Mouse (Mus musculus): ENCODE measurements at regions not wholly inside any gene's neighbourhood (a gene's known extent, or its start where the extent isn't known, plus 50 kb on each side); places are given as distances from the start of the nearest gene placed in this dataset.

DNA sequence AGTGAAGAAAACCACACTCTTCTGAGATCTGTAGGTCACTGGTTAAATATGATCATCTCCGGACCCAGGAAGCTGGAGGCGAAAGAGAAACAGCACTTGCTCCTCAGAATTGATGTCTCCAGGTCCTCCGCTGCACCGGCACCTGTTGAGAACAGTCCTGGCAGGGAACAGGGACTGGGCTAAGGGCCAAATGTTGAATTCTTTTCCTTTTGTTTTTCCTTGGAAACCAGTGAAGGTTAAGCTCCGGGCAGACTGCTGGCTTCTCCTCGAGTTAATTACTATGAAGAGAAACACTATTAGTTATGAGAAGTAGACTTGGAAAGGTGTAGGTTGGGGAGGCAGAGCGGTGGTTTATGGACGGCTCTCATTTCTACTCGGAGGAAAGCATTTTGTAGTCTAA lies 242.7 kb downstream of the Rngtt start:
- peak; percentile 7 to 51 for DNase-seq (ENCODE audit: inconsistent age in 2 of 2, low spot score in 1 of 2)

DNA sequence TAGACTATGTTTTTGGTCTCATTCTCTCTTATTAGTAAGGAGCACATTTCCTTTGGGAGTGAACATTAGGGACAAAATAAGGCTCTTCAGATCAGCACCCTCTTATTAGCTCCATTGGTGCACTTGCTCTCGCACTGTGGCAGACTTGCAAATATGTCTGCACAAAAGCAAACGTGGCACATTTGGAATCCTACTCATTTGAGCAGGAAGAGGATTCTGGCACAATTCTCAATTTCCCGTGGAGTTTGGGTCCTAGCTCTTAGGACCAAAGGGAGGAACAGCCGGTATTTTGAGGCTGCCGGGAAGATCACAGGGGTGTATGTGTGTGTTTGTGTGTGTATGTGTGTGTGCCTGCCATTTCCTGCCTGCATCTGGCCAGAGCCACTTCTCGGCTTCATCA lies 244.5 kb downstream of the Rngtt start:
- DNase-seq (ENCODE audit: inconsistent age in 2 of 2, low spot score in 1 of 2) = no peak

DNA sequence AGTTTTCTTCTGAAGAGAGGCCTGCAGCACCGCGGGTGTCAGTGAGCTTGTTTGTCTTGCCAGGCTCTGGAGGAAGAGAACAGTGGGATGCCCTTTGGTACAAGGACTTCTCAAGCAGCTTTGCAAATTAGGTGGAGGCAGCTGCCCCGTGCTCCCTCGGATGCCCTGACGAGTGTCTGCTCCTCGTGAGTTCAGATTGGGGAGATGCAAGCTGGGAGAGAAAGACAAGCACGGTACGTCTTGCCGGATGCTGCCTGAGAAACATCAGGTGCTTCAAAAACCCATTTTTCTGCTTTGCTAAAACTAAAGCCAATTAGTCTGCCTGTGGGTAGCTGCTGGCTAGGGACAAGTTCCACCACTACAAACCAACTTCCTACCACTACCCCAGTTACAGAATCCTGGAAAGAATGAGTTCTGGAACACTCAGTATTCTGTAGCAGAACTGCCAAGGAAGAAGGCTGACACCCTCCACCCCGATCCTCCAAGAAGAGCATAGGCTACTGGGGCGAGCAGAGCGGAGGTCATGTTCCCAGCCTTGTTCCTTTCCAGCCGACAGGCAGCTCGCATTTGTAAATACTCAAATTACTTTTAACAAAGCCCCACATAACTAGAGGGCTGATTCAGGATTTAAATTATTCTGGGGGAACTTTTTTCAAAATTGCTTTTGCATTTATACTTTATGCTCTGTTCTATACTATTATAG lies 245.3 kb downstream of the Rngtt start:
- no peak for DNase-seq (ENCODE audit: inconsistent age in 2 of 2, low spot score in 1 of 2)

DNA sequence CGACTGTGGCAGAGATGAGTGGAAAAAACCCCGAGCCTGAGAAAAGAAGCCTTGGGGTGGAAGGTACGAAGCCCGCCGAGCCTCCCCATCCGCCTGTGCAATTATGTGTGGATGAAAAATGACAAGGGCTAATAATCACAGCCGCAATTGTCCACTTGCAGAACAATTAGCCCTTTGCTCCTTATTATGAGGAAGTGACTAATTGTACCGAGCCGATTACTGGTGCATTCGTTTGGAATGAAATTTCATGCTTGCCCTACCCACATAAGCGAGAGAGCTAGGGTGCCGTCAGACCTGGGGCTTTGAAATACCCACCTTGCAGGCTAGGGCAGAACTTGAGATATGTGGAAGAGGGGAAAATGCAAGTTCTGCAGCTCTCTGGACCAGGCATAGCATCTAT lies 245.9 kb downstream of the Rngtt start:
- DNase-seq (ENCODE audit: inconsistent age in 2 of 2, low spot score in 1 of 2) = no peak

DNA sequence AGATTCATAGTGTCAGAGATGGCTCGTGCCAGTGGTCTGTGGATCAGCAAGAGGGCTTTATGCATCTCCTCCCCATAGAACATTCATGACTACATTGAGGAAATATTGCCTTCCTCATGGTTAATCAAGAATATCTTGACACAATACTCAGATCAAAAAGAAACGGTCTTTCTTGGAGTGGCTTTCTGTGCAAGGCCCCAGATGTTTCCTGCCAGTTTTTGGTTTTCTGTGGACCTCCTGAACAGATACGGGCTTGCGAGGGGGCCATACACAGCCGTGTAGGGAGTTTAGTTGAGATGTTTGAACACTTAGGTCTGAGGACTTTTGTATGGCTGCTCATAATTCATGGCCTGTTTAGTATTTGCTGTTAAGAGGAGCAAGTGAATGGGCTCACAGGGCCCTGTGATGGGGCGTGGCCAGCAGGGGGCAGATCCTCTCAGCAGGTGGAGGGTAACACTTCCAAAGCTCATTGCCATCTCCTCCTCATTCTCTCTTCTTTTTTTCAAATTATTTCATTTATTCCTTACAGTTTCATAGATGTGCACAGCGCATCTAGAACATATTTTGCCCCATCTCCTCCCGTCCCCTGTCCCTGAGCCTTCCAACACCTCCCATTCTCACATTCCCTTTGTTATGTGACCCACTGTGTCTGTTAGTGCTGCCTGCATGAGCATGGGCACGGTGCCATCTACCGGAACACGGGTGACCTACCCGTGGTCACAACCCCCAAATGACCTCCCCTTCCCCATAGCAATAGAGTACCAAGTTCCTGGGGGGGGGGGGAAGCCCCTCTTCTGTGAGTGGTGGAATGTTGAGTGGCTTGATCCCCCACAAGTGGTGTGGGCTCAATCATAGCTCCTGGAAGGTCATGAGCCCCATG lies 246.8 kb downstream of the Rngtt start:
- peak; percentile 22 to 60 for DNase-seq (ENCODE audit: inconsistent age in 2 of 2, low spot score in 1 of 2)

DNA sequence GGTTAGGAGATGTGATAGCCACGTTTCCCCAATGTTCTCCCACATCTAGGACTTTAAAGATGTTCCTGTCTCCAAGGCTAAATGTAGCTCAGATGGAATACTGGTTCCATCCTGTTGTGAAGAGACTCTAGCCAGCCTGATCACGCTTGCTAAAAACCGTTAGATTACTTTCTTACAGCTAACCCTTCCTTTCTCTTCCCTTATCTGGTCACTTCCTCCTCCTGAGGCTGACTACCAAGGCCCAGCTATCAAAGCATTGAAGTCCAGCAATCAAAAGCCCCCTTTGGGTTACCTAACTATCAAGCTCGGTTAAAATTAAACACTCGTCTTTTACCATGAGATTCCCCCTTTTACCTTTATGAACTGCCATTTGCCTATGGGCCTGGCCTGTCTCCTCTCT lies 260.2 kb downstream of the Rngtt start:
- DNase-seq (ENCODE audit: inconsistent age in 2 of 2, low spot score in 1 of 2) = no peak

DNA sequence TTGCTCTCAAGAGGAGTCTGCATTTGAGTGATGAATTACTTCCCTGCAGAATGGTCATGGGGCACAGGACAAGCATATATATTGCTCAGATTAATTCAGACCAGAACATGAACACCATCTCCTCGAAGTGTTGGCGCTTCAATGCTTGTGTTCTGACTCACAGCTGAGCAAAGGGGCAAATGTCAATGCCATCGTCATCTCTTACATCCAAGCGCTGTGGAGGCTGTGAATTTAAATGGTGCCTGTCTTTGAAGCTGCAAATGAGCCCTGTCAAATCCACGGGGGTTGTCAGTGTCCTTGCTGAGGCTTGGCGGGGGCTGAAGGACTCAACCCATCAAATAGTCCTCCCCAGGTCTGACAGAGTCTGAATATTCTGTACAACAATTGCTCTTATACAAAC lies 261.2 kb downstream of the Rngtt start:
- peak; percentile 24 to 65 for DNase-seq (ENCODE audit: inconsistent age in 2 of 2, low spot score in 1 of 2)

DNA sequence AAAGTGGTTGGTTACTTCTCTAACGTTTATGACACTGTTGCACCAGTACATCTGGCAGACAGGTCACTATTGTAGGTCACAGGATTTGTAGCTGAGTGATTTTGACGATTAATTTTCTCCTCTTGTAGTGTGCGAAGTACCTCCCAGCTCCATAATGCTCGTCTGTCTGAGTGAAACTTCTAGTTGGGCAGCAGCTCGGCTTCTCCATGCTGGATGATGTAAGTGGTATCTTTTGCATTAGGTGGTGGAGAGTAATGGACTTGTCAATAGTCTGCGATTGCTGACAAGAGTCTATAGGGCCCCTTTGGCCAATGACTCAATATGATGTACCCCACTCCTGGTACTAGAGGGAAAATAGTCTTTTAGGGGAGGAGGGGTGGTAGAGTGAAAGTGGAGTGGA lies 267.5 kb downstream of the Rngtt start:
- DNase-seq (ENCODE audit: inconsistent age in 2 of 2, low spot score in 1 of 2) = no peak

DNA sequence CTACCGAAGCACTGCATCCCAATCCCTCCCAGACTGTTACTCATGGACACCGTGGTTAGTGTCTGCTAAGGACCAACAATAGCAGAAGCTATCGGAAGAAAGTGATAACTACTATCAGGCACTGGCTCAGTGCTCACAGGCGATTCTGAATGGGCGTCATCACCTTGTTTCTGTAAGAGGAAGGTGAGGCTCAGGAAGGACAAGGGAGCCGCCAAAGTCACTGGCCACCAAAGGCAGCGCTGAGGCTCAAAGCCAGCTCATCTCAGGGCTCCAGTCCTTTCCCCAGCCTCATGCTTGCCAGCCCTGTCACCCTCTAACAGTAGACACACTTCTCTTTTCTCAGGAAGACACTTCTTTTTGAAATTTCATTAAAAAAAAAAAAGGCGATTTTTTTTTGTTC lies 270.4 kb downstream of the Rngtt start:
- no peak for DNase-seq (ENCODE audit: inconsistent age in 2 of 2, low spot score in 1 of 2)

DNA sequence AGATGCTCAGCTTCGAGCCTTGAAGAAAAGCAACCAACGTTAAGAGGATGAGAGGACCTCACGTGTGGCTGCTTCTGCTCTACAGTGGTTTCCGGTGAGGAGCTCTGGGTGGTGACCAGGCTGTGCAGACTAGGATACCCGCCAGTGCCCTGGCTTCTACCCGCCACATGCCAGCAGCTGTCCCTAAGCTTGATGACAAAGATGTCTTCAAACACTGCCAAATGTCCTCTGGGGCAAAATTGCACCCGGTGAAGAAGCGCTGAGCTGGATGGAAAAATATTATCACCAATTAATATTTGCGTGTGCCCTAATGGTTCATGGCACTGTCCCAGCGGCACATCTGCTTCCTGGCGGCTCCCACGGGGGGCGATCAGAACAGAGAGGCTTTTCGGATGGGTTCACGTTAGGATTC lies 271.1 kb downstream of the Rngtt start:
- no peak for DNase-seq (ENCODE audit: inconsistent age in 2 of 2, low spot score in 1 of 2)

DNA sequence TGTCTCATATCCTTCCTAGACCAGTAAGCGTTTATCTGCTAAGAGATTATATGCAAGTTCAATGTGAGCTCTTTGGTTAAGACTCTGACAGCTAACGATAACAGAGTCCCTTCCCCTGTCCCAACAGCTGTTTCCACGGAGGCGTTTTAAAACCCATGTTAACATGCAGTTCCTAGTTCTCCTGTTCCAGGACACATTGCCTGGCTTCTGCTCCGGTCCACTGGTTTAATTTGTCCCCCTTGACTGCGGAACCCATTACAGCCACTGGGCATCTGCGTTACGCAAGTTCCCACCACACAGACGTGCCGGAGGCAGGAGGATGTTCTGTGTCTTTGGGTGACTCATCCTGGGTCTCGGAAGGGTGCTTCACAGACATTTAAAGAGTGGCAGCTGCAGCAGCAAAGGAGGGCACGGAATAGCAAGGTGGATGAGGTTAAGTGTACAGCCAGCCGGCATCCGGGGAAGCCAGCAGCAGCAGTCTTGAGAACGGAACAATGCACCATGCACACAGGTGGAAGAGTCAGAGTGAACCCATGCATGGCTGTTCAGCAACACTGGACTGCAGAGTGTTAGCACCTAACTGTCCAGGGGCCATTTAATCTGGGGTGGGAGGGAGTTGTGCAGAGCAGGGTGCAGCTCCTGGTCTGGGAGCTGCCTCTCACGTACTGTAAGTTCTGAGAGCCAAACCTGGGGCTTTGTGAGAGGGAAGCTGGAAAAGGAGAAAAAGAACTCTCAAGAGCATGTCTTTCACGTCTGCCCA lies 271.8 kb downstream of the Rngtt start:
- peak in 1 of 2 experiments; percentile 27 for DNase-seq (ENCODE audit: inconsistent age in 2 of 2, low spot score in 1 of 2)

DNA sequence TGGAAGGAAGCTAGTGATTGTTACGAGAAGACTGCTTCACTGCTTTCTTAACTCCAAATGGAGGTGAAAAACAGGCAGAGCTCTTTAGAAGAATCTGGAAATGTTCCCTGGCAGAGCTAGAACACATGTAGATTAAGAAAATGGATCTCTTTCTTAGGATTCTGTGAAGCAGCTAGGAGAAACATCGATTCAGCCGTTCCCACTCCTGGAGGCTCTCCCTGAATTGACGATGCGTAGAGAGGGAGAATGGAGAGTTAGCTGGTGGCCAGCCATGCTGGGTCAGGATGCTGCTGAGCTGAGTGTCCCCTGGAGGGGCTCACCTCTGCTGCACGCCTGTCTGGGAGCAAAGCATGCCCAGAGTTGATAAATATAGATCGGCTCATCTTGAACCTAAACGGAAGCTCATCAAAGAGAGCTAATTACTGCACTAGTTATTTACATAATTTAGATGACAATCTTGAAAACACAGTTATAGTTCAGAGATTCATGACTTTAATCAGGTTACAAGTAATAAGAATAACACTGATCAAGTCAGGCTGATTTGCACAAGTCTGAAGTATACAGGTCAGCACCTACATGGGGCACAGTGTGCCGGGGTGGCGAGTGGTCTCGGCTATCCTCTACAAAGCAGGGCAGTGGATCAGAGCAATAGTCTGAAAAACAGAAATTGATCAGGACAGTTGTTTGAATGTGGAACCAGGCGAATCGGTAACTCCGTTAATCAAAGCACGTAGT lies 273.0 kb downstream of the Rngtt start:
- DNase-seq (ENCODE audit: inconsistent age in 2 of 2, low spot score in 1 of 2) = no peak

DNA sequence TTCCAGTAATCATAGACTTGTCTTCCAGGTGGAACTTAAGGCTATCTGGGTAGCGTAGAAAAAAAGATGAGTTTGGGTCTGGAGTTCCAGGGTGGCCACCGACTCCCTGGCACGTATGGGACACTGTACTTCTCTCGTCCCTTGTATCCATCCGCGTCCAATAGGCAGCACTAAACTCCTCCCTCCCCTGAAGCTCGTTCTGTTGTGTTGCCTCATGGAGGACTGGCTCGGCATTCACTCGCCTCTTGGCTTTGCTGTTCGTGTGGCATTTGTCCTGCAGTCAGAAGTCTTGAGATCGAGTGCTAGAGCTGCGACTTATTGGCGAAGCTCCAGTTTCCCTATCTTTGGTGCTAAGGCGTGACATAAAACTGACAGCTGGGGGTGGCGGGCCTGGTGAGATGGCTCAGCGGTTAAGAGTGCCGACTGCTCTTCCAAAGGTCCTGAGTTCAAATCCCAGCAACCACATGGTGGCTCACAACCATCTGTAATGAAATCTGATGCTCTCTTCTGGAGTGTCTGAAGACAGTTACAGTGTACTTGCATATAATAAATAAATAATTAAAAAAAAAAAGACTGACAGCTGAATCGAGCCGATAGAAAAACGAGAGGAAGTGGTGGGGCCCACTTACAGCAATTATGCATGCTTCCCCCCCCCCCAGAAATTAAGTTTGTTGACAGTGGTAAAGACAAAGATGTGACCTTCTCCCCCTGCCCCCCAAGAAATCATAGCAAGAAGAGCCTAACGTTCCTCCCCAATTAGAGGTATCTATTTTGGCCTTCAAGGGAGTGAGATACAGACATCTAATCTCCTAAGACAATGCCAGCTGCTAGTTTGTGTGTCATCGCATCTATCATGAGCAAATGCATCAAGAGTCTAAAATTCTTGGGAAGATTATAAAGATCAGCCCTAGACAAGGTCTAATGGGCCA lies 274.1 kb downstream of the Rngtt start:
- DNase-seq (ENCODE audit: inconsistent age in 2 of 2, low spot score in 1 of 2) = no peak

DNA sequence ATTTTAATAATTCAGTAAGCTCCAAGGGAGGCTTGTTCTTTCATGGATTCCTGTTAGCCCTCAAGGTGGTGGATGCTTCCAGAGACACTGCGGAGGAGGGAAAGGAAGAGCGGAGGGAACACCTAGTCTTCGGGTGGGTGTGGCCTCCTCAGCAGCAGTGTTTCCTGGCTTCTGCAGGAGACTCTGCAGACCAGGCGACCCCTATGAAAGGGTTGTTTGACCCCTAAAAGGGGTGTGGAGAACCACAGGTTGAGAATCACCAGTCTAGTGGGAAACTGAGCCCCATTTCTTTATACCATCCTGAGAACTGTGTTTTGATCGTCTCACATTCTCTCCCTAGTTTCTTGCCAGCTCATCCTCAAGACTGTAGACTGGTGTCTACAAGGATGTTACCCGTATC lies 275.7 kb downstream of the Rngtt start:
- no peak for DNase-seq (ENCODE audit: inconsistent age in 2 of 2, low spot score in 1 of 2)

DNA sequence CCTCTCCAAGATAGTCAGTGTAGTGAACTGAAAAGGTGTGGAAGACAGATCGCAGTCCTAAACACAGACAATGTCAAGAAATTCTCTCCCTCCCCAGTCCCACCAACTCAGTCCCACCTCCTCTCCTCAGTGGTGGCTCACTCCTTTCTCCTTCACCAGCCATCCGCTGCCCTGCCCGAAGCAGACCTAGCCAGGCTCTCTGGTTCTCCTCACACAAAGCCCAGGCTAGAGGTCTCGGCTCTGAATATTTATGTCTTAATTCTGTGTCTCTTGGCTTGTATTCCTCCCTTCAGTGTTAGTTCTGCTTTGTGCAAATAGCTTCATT lies 276.1 kb downstream of the Rngtt start:
- DNase-seq (ENCODE audit: inconsistent age in 2 of 2, low spot score in 1 of 2) = no peak

DNA sequence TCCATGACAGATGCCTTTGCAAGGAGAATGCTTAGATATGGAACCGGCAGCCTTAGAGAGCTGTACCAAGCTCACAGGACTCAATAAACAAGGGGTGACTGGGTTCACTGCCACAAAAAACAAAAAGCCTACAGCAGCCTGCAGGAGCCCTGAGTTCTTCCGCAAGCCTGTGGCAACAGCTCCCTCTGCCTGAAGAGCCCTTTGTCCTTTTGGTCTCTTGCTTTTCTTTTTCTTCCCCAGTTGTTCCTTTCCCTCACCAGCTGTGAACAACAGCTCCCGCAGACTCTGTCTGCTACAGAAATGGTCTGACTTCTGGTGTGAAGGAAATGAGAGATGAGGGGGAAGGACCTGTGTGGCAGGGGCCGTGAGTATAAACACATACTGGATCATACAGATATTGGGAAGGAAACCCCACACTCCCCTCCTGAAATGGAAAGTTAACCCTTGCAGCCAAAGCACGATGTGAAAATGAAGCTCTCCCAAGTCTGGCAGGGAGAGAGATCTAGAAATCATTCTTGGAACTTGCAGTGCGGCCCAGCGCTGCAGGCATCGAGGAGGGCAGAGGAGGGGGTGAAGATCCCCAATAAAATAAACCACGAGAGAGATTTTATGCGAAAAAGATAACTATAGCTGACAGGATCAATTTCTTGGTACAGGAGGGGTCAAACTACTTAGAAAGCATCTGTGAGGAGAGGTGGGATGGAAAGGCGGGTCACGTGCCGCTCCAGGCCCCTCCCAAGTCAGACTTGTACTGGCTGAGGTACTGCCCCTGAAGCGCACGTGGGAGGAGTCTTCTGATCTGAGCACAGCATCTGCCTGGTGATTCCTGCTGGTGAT lies 276.7 kb downstream of the Rngtt start:
- DNase-seq (ENCODE audit: inconsistent age in 2 of 2, low spot score in 1 of 2) = peak; percentile 29 to 62

DNA sequence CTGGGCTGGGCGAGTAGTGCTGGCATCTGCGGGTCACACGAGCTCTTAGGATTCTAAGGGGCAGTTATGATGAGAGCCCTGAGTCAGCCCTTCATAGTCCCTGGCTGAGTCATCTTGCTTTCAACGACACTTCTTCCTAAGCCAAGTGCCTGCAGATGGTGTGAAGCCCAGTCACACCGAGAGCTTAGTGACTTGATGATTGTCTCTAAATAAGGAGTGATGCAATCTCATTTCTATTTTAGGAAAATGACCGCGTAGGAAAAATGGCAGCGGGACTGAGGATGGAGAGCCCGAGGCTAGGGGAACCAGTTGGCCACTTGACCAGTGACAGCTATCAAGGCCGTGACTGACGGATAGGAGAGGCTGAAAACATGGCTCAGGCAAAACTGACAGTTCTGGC lies 277.6 kb downstream of the Rngtt start:
- DNase-seq (ENCODE audit: inconsistent age in 2 of 2, low spot score in 1 of 2) = peak in 1 of 2 experiments; percentile 34

DNA sequence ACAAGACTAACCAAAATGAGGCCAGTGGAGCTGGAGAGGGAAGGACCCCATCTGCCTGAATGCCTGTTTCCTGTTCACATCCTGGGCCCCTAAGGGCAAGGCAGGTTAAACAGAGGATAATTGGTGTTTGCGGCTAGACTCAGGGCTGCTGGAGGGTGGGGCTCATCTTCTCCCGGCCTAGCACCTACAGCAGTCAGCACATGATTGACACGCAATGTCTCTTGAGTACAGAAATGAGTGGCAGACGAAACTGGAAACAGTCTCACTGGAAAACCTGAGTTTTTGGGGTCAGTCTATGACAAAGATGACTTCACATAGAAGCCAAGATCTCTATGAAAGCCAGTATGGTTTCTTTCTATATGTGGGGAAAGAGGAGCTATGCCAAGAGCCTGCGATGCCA lies 278.0 kb downstream of the Rngtt start:
- no peak for DNase-seq (ENCODE audit: inconsistent age in 2 of 2, low spot score in 1 of 2)

DNA sequence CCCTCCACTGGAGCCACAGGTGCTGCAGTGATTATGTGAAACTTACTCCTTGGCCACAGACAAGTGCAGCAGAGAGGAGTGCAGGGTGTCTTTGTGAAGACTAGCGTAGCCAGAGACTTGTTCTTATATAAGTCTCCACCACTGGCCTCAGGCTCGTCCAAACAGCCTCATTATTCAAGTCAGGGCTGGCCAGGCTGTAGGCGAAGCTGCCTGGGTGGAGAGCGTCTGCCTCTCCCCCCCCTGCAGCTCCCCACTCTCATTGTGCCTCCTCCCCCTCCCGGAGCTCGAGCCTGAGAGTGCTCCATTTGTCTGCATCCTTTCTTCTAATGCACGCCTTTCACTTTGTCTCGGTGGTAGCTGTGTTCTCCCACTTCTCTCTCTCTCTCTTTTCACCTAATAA lies 279.1 kb downstream of the Rngtt start:
- DNase-seq (ENCODE audit: inconsistent age in 2 of 2, low spot score in 1 of 2) = peak; percentile 18 to 47
